Mouse (Mus musculus): ENCODE results near the gene Pyy. TPM values are rescaled to one million over a fixed set of nuclear protein-coding genes. Genes with fewer than 3 reads are reported as not detected.

Gene Pyy
- 1.8 TPM in 1 of 2 replicates, not detected in the other for polyA plus RNA-seq (2015; fragmentation: Nextera tagmentation; extraction: Ambion mirVana)

- TF ChIP-seq EP300 (IDR thresholded peaks at IDR 0.05; ENCODE audit: low read depth), result no peak
- TF ChIP-seq CTCF (IDR thresholded peaks at IDR 0.05; ENCODE audit: low read depth), result no peak
- H3K4me3 ChIP-seq (ENCODE audit: low read depth, low read length), result no peak within 1 kb of the TSS
- ATAC-seq (no peak), DNase-seq (no peak)
- no peak within 1 kb of the TSS for H3K9ac ChIP-seq (replicated peaks)
- H3K4me1 ChIP-seq (ENCODE audit: insufficient read depth), result no peaks in the 10 kb centered on the region
- H3K27me3 ChIP-seq (ENCODE audit: insufficient read depth, low read length), result peaks cover 50% of the 10 kb centered on the region
- no peak within 1 kb of the TSS for H3K27ac ChIP-seq (ENCODE audit: low read depth)
- H3K4me2 ChIP-seq (ENCODE audit: low read depth, low read length), result no peak within 1 kb of the TSS
- no peaks in the 10 kb centered on the region for H3K36me3 ChIP-seq (replicated peaks; ENCODE audit: insufficient read depth, low read length)
- WGBS (ENCODE audit: insufficient replicate concordance), result 14% methylated on average over 9 of the region's 9 CpGs
- H3K9me3 ChIP-seq (ENCODE audit: low read length), result no peaks in the 10 kb centered on the region
These were observed at the start of gene Pyy for GRCm38 (mm10) chr11:102107732-102108131. Gene Pyy (minus strand): TSS chr11:102107832.

- Histone ChIP-seq H3K27me3 (ENCODE audit: insufficient read depth, low read length) (no peaks in the 10 kb centered on the region), H3K27ac (ENCODE audit: low read depth) (no peak overlapping the region), H3K9ac (replicated peaks) (no peak overlapping the region), H3K36me3 (replicated peaks; ENCODE audit: insufficient read depth, low read length) (peaks cover 8% of the 10 kb centered on the region; the same call in 1 of the 2 replicates), H3K4me3 (ENCODE audit: low read depth, low read length) (peak overlapping the region; percentile 76), H3K4me1 (ENCODE audit: insufficient read depth) (peaks cover 6% of the 10 kb centered on the region), H3K4me2 (ENCODE audit: low read depth, low read length) (peak overlapping the region; percentile 98; the same call in 1 of the 2 replicates), H3K9me3 (ENCODE audit: low read length) (no peaks in the 10 kb centered on the region)
- TF ChIP-seq EP300 (IDR thresholded peaks at IDR 0.05; ENCODE audit: low read depth), result no peak
- 7% methylated on average over 1 of the region's 1 CpGs for WGBS (ENCODE audit: insufficient replicate concordance)
- ATAC-seq (no peak), DNase-seq (no peak)
These were observed 49.1 kb upstream of the Pyy start for GRCm38 (mm10) chr11:102156786-102157089.

GRCm38 (mm10) chr11:102156039-102156785 lies 48.6 kb upstream of the Pyy start, which contains the start of gene Tmem101:
Gene Tmem101 (minus strand): TSS chr11:102156404.
- Histone ChIP-seq H3K27ac (ENCODE audit: low read depth) (peak within 1 kb of the TSS; percentile 62), H3K4me3 (ENCODE audit: low read depth, low read length) (peak within 1 kb of the TSS; percentile 76), H3K9ac (replicated peaks) (peak within 1 kb of the TSS; percentile 71), H3K27me3 (ENCODE audit: insufficient read depth, low read length) (no peaks in the 10 kb centered on the region), H3K36me3 (replicated peaks; ENCODE audit: insufficient read depth, low read length) (peaks cover 11% of the 10 kb centered on the region; the same call in 1 of the 2 replicates), H3K4me2 (ENCODE audit: low read depth, low read length) (peak within 1 kb of the TSS; percentile 98), H3K4me1 (ENCODE audit: insufficient read depth) (peaks cover 6% of the 10 kb centered on the region), H3K9me3 (ENCODE audit: low read length) (no peaks in the 10 kb centered on the region)
- ATAC-seq, result peak; percentile 89
- TF ChIP-seq CTCF (IDR thresholded peaks at IDR 0.05; ENCODE audit: low read depth) (peak; percentile 42), EP300 (IDR thresholded peaks at IDR 0.05; ENCODE audit: low read depth) (peak; percentile 11; the same call in 1 of the 2 replicates)
- WGBS (ENCODE audit: insufficient replicate concordance), result under 1% methylated on average over 37 of the region's 37 CpGs
- DNase-seq, result peak; percentile 90

DNA sequence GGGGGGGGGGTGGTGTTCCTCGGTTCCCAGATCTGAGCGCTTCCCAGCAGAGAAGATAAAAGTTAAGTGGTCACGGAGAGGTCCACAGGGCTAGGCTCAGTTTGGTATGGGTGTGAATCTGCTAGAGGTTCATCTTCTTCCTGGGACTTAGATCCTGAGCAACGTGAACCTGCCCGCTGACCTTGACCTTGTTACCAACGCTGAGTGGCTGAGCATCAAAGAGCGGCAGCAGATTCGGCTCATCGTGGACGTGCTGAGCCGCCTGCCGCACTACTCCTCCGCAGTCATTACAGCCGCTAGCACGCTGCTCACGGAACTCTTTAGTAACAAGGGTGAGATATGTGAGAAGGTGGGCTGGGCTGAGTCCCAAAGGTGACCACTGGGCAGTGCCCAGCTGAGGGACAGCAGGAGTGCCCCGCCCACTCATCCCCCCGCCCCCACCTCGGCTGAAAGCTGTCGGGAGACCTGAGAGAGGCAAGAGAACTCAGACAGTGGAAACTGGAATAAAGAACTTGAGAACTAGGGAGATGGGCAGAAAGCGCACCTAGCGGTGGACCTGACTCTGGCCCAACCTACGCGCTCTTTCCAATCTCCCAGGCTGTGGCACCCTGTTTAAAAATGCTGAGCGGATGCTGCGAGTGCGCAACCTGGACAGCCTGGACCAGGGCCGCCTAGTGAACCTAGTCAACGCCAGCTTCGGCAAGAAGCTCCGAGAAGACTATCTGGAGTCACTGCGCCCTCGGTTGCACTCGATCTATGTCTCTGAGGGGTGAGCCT lies 39.8 kb upstream of the Pyy start:
- H3K27me3 ChIP-seq (ENCODE audit: insufficient read depth, low read length), result peaks cover 33% of the 10 kb centered on the region
- H3K9me3 ChIP-seq (ENCODE audit: low read length), result no peaks in the 10 kb centered on the region
- peak overlapping the region; percentile 75 for H3K4me2 ChIP-seq (ENCODE audit: low read depth, low read length)
- 0 out of 2 replicates have a peak, but pooled peaks have one; percentile 12 for TF ChIP-seq CTCF (IDR thresholded peaks at IDR 0.05; ENCODE audit: low read depth)
- no peak for TF ChIP-seq EP300 (IDR thresholded peaks at IDR 0.05; ENCODE audit: low read depth)
- H3K4me3 ChIP-seq (ENCODE audit: low read depth, low read length), result peak overlapping the region; percentile 57
- peaks cover 5% of the 10 kb centered on the region; the same call in 1 of the 2 replicates for H3K4me1 ChIP-seq (ENCODE audit: insufficient read depth)
- H3K27ac ChIP-seq (ENCODE audit: low read depth), result no peak overlapping the region
- 18% methylated on average over 34 of the region's 34 CpGs for WGBS (ENCODE audit: insufficient replicate concordance)
- peaks cover 2% of the 10 kb centered on the region for H3K36me3 ChIP-seq (replicated peaks; ENCODE audit: insufficient read depth, low read length)
- H3K9ac ChIP-seq (replicated peaks), result no peak overlapping the region; the same call in 1 of the 2 replicates
- ATAC-seq (no peak), DNase-seq (peak; percentile 44)

GRCm38 (mm10) chr11:102146531-102146930 lies 38.9 kb upstream of the Pyy start:
- peak overlapping the region; percentile 81 for H3K27ac ChIP-seq (ENCODE audit: low read depth)
- 9% methylated on average over 17 of the region's 17 CpGs for WGBS (ENCODE audit: insufficient replicate concordance)

DNA sequence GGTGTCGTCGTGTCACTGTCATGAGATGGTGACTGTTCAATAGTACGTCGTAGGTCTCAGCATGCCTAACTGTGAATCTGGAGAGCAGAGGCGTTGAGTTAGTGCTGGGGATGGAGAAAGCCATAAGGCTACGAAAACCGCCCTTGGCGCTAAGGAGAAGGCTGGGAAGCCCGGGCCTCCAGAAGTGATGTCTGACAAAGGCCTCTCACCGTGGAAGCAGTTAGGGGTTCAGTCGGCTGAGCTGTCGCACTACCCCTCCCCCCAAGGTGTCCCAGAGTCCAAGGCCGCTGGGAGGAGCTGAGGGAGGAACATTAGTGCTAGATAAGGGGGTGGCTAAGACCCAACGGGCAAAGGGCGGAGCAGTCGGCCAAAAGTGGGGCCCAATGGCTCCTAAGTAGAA lies 38.4 kb upstream of the Pyy start:
- no peaks in the 10 kb centered on the region; the same call in none of the 2 replicates for H3K36me3 ChIP-seq (replicated peaks; ENCODE audit: insufficient read depth, low read length)
- WGBS (ENCODE audit: insufficient replicate concordance), result 4% methylated on average over 16 of the region's 16 CpGs
- no peaks in the 10 kb centered on the region for H3K9me3 ChIP-seq (ENCODE audit: low read length)
- H3K4me1 ChIP-seq (ENCODE audit: insufficient read depth), result peaks cover 5% of the 10 kb centered on the region; the same call in 1 of the 2 replicates
- peak overlapping the region; percentile 81 for H3K27ac ChIP-seq (ENCODE audit: low read depth)
- DNase-seq (peak; percentile 80), ATAC-seq (peak; percentile 57)
- peak overlapping the region; percentile 69 for H3K9ac ChIP-seq (replicated peaks)
- peak overlapping the region; percentile 75 for H3K4me2 ChIP-seq (ENCODE audit: low read depth, low read length)
- H3K27me3 ChIP-seq (ENCODE audit: insufficient read depth, low read length), result peaks cover 33% of the 10 kb centered on the region
- TF ChIP-seq CTCF (IDR thresholded peaks at IDR 0.05; ENCODE audit: low read depth) (no peak), EP300 (IDR thresholded peaks at IDR 0.05; ENCODE audit: low read depth) (peak; percentile 51; the same call in 1 of the 2 replicates)
- peak overlapping the region; percentile 57 for H3K4me3 ChIP-seq (ENCODE audit: low read depth, low read length)

More at GRCm38 (mm10) chr11:102146531-102146930, 38.9 kb upstream of the Pyy start:
- Histone ChIP-seq H3K4me3 (ENCODE audit: low read depth, low read length) (peak overlapping the region; percentile 57), H3K27me3 (ENCODE audit: insufficient read depth, low read length) (peaks cover 33% of the 10 kb centered on the region), H3K9ac (replicated peaks) (peak overlapping the region; percentile 69), H3K9me3 (ENCODE audit: low read length) (no peaks in the 10 kb centered on the region), H3K4me1 (ENCODE audit: insufficient read depth) (peaks cover 5% of the 10 kb centered on the region; the same call in 1 of the 2 replicates), H3K4me2 (ENCODE audit: low read depth, low read length) (peak overlapping the region; percentile 75), H3K36me3 (replicated peaks; ENCODE audit: insufficient read depth, low read length) (peaks cover 2% of the 10 kb centered on the region)
- TF ChIP-seq CTCF (IDR thresholded peaks at IDR 0.05; ENCODE audit: low read depth), result no peak
- no peak for TF ChIP-seq EP300 (IDR thresholded peaks at IDR 0.05; ENCODE audit: low read depth)
- no peak for ATAC-seq
- DNase-seq, result no peak
